Mouse (Mus musculus): Measurements from ENCODE around the gene Sft2d2. TPM values are rescaled to one million over a fixed set of nuclear protein-coding genes. Genes with fewer than 3 reads are reported as not detected.

The Sft2d2 gene
- polyA plus RNA-seq, 1 experiment from 2014 or later = 9.8 TPM

GRCm38 (mm10) chr1:165185116-165185515, 9.1 kb downstream of the Sft2d2 start:
- Histone ChIP-seq H3K9me3 (replicated peaks; ENCODE audit: control insufficient read depth, low read length) (no peaks in the 10 kb centered on the region), H3K27me3 (ENCODE audit: control insufficient read depth, insufficient read depth, low read depth, low read length) (no peaks in the 10 kb centered on the region), H3K4me1 (ENCODE audit: control insufficient read depth, low read depth, low read length) (no peaks in the 10 kb centered on the region; the same call in 1 of the 2 replicates), H3K4me3 (ENCODE audit: low read depth, low read length) (no peak overlapping the region), H3K9ac (ENCODE audit: low read depth, low read length) (no peak overlapping the region), H3K36me3 (ENCODE audit: control insufficient read depth, insufficient read depth) (peaks cover 3% of the 10 kb centered on the region; the same call in 1 of the 2 replicates), H3K27ac (ENCODE audit: low read length) (no peak overlapping the region), H3K4me2 (ENCODE audit: low read depth, low read length) (no peak overlapping the region)
- no peak for ATAC-seq (ENCODE audit: low read depth)
- 60% methylated on average over 7 of the region's 7 CpGs for WGBS (ENCODE audit: insufficient replicate concordance)

- no peak overlapping the region for H3K27ac ChIP-seq (ENCODE audit: low read length)
- no peak overlapping the region for H3K4me3 ChIP-seq (ENCODE audit: low read depth, low read length)
- H3K4me2 ChIP-seq (ENCODE audit: low read depth, low read length) = no peak overlapping the region
- no peaks in the 10 kb centered on the region for H3K27me3 ChIP-seq (ENCODE audit: control insufficient read depth, insufficient read depth, low read depth, low read length)
- WGBS (ENCODE audit: insufficient replicate concordance) = 57% methylated on average over 3 of the region's 3 CpGs
- H3K9me3 ChIP-seq (replicated peaks; ENCODE audit: control insufficient read depth, low read length) = no peaks in the 10 kb centered on the region
- ATAC-seq (ENCODE audit: low read depth) = peak; percentile 48; the same call in 1 of the 2 replicates
- no peak overlapping the region for H3K9ac ChIP-seq (ENCODE audit: low read depth, low read length)
- H3K36me3 ChIP-seq (ENCODE audit: control insufficient read depth, insufficient read depth) = peaks cover 3% of the 10 kb centered on the region; the same call in 1 of the 2 replicates
- H3K4me1 ChIP-seq (ENCODE audit: control insufficient read depth, low read depth, low read length) = no peaks in the 10 kb centered on the region; the same call in 1 of the 2 replicates
Observed at GRCm38 (mm10) chr1:165184178-165184577, 10.1 kb downstream of the Sft2d2 start.

- H3K27ac ChIP-seq (ENCODE audit: low read length) = no peak overlapping the region
- peaks cover 3% of the 10 kb centered on the region for H3K36me3 ChIP-seq (ENCODE audit: control insufficient read depth, insufficient read depth)
- H3K4me1 ChIP-seq (ENCODE audit: control insufficient read depth, low read depth, low read length) = no peaks in the 10 kb centered on the region
- no peak overlapping the region for H3K4me2 ChIP-seq (ENCODE audit: low read depth, low read length)
- WGBS (ENCODE audit: insufficient replicate concordance) = 72% methylated on average over 6 of the region's 6 CpGs
- H3K9me3 ChIP-seq (replicated peaks; ENCODE audit: control insufficient read depth, low read length) = no peaks in the 10 kb centered on the region
- no peak overlapping the region for H3K4me3 ChIP-seq (ENCODE audit: low read depth, low read length)
- no peaks in the 10 kb centered on the region for H3K27me3 ChIP-seq (ENCODE audit: control insufficient read depth, insufficient read depth, low read depth, low read length)
- H3K9ac ChIP-seq (ENCODE audit: low read depth, low read length) = no peak overlapping the region
- no peak for ATAC-seq (ENCODE audit: low read depth)
Observed at GRCm38 (mm10) chr1:165183400-165183799, 10.8 kb downstream of the Sft2d2 start.

GRCm38 (mm10) chr1:165179321-165179720, 14.9 kb downstream of the Sft2d2 start:
- Histone ChIP-seq H3K27me3 (ENCODE audit: control insufficient read depth, insufficient read depth, low read depth, low read length) (no peaks in the 10 kb centered on the region), H3K4me1 (ENCODE audit: control insufficient read depth, low read depth, low read length) (no peaks in the 10 kb centered on the region), H3K9me3 (replicated peaks; ENCODE audit: control insufficient read depth, low read length) (no peaks in the 10 kb centered on the region), H3K4me2 (ENCODE audit: low read depth, low read length) (no peak overlapping the region), H3K36me3 (ENCODE audit: control insufficient read depth, insufficient read depth) (peaks cover 3% of the 10 kb centered on the region), H3K9ac (ENCODE audit: low read depth, low read length) (no peak overlapping the region), H3K4me3 (ENCODE audit: low read depth, low read length) (no peak overlapping the region), H3K27ac (ENCODE audit: low read length) (no peak overlapping the region)
- 57% methylated on average over 5 of the region's 5 CpGs for WGBS (ENCODE audit: insufficient replicate concordance)
- ATAC-seq (ENCODE audit: low read depth) = no peak

GRCm38 (mm10) chr1:165178075-165178474, 16.2 kb downstream of the Sft2d2 start:
- H3K9me3 ChIP-seq (replicated peaks; ENCODE audit: control insufficient read depth, low read length) = no peaks in the 10 kb centered on the region
- WGBS (ENCODE audit: insufficient replicate concordance) = 70% methylated on average over 6 of the region's 6 CpGs
- H3K4me2 ChIP-seq (ENCODE audit: low read depth, low read length) = no peak overlapping the region
- H3K9ac ChIP-seq (ENCODE audit: low read depth, low read length) = no peak overlapping the region
- H3K27me3 ChIP-seq (ENCODE audit: control insufficient read depth, insufficient read depth, low read depth, low read length) = no peaks in the 10 kb centered on the region
- no peak overlapping the region for H3K27ac ChIP-seq (ENCODE audit: low read length)
- no peak for ATAC-seq (ENCODE audit: low read depth)
- H3K4me3 ChIP-seq (ENCODE audit: low read depth, low read length) = no peak overlapping the region
- H3K36me3 ChIP-seq (ENCODE audit: control insufficient read depth, insufficient read depth) = peaks cover 3% of the 10 kb centered on the region
- no peaks in the 10 kb centered on the region; the same call in 1 of the 2 replicates for H3K4me1 ChIP-seq (ENCODE audit: control insufficient read depth, low read depth, low read length)

GRCm38 (mm10) chr1:165174059-165174616, 20.1 kb downstream of the Sft2d2 start:
- no peak for ATAC-seq (ENCODE audit: low read depth)
- no peaks in the 10 kb centered on the region; the same call in 1 of the 2 replicates for H3K36me3 ChIP-seq (ENCODE audit: control insufficient read depth, insufficient read depth)
- 29% methylated on average over 6 of the region's 9 CpGs for WGBS (ENCODE audit: insufficient replicate concordance)

GRCm38 (mm10) chr1:165171277-165171676, 23.0 kb downstream of the Sft2d2 start:
- ATAC-seq (ENCODE audit: low read depth) = no peak
- H3K4me2 ChIP-seq (ENCODE audit: low read depth, low read length) = no peak overlapping the region

More at GRCm38 (mm10) chr1:165174059-165174616, 20.1 kb downstream of the Sft2d2 start:
- Histone ChIP-seq H3K9me3 (replicated peaks; ENCODE audit: control insufficient read depth, low read length) (no peaks in the 10 kb centered on the region), H3K9ac (ENCODE audit: low read depth, low read length) (no peak overlapping the region), H3K4me3 (ENCODE audit: low read depth, low read length) (no peak overlapping the region), H3K27me3 (ENCODE audit: control insufficient read depth, insufficient read depth, low read depth, low read length) (no peaks in the 10 kb centered on the region), H3K27ac (ENCODE audit: low read length) (no peak overlapping the region), H3K4me1 (ENCODE audit: control insufficient read depth, low read depth, low read length) (no peaks in the 10 kb centered on the region; the same call in 1 of the 2 replicates), H3K4me2 (ENCODE audit: low read depth, low read length) (no peak overlapping the region)

GRCm38 (mm10) chr1:165170157-165170556, 24.1 kb downstream of the Sft2d2 start:
- no peaks in the 10 kb centered on the region; the same call in 1 of the 2 replicates for H3K4me1 ChIP-seq (ENCODE audit: control insufficient read depth, low read depth, low read length)
- H3K9ac ChIP-seq (ENCODE audit: low read depth, low read length) = no peak overlapping the region
- H3K4me3 ChIP-seq (ENCODE audit: low read depth, low read length) = no peak overlapping the region
- WGBS (ENCODE audit: insufficient replicate concordance) = 30% methylated on average over 5 of the region's 5 CpGs
- H3K36me3 ChIP-seq (ENCODE audit: control insufficient read depth, insufficient read depth) = no peaks in the 10 kb centered on the region
- ATAC-seq (ENCODE audit: low read depth) = no peak
- H3K27me3 ChIP-seq (ENCODE audit: control insufficient read depth, insufficient read depth, low read depth, low read length) = no peaks in the 10 kb centered on the region
- H3K9me3 ChIP-seq (replicated peaks; ENCODE audit: control insufficient read depth, low read length) = no peaks in the 10 kb centered on the region
- H3K4me2 ChIP-seq (ENCODE audit: low read depth, low read length) = no peak overlapping the region
- H3K27ac ChIP-seq (ENCODE audit: low read length) = no peak overlapping the region

More at GRCm38 (mm10) chr1:165171277-165171676, 23.0 kb downstream of the Sft2d2 start:
- H3K27me3 ChIP-seq (ENCODE audit: control insufficient read depth, insufficient read depth, low read depth, low read length) = no peaks in the 10 kb centered on the region
- no peaks in the 10 kb centered on the region for H3K36me3 ChIP-seq (ENCODE audit: control insufficient read depth, insufficient read depth)
- H3K9ac ChIP-seq (ENCODE audit: low read depth, low read length) = no peak overlapping the region
- H3K4me3 ChIP-seq (ENCODE audit: low read depth, low read length) = no peak overlapping the region
- H3K4me1 ChIP-seq (ENCODE audit: control insufficient read depth, low read depth, low read length) = no peaks in the 10 kb centered on the region; the same call in 1 of the 2 replicates
- H3K27ac ChIP-seq (ENCODE audit: low read length) = no peak overlapping the region
- no peaks in the 10 kb centered on the region for H3K9me3 ChIP-seq (replicated peaks; ENCODE audit: control insufficient read depth, low read length)
- 79% methylated on average over 7 of the region's 8 CpGs for WGBS (ENCODE audit: insufficient replicate concordance)

- no peak overlapping the region for H3K9ac ChIP-seq (ENCODE audit: low read depth, low read length)
- no peak overlapping the region for H3K4me3 ChIP-seq (ENCODE audit: low read depth, low read length)
- no peak for ATAC-seq (ENCODE audit: low read depth)
- H3K27me3 ChIP-seq (ENCODE audit: control insufficient read depth, insufficient read depth, low read depth, low read length) = no peaks in the 10 kb centered on the region
- H3K36me3 ChIP-seq (ENCODE audit: control insufficient read depth, insufficient read depth) = no peaks in the 10 kb centered on the region
- no peaks in the 10 kb centered on the region; the same call in 1 of the 2 replicates for H3K4me1 ChIP-seq (ENCODE audit: control insufficient read depth, low read depth, low read length)
- no peak overlapping the region for H3K27ac ChIP-seq (ENCODE audit: low read length)
- no peak overlapping the region for H3K4me2 ChIP-seq (ENCODE audit: low read depth, low read length)
- 62% methylated on average over 3 of the region's 3 CpGs for whole genome bisulfite sequencing (ENCODE audit: insufficient replicate concordance)
- no peaks in the 10 kb centered on the region for H3K9me3 ChIP-seq (replicated peaks; ENCODE audit: control insufficient read depth, low read length)
Observed at GRCm38 (mm10) chr1:165169462-165169861, 24.8 kb downstream of the Sft2d2 start.

Data from liver, embryonic 16.5 days (tissue).